Mouse (Mus musculus) forebrain, postnatal 0 days (tissue): ENCODE results near the gene H2-Q4. TPM values are rescaled to one million over a fixed set of nuclear protein-coding genes. Genes with fewer than 3 reads are reported as not detected.
A peak's percentile ranks its signal among the peaks of the same experiment; 100 is the strongest.
"Not testable (repeated sequence)": the region's sequence is repeated elsewhere in the genome, so short reads cannot be mapped to it uniquely, and the experiment has no call there.

Experiments
- ATAC-seq: fragments of 200-750 bp; cut with Nextera tagmentation; 2 replicates; pipeline ENCODE4 v1.8.0; 2017; ENCODE audit warnings: mild to moderate bottlenecking, moderate library complexity
- DNase-seq: peaks from one replicate; pipeline ENCODE4 v3.0.0-alpha.2; 2015
- H3K27ac ChIP-seq: fragments of 300-500 bp; sonication (generic); 2 replicates; pipeline ENCODE4 v1.5.1; 2014; ENCODE audit warnings: low read depth, mild to moderate bottlenecking, antibody characterized with exemption, low read length, moderate library complexity, mixed read lengths
- H3K27me3 ChIP-seq: fragments of 300-500 bp; sonication (generic); 2 replicates; pipeline ENCODE4 v1.6.1; 2014; ENCODE audit warnings: mild to moderate bottlenecking, low read length, mixed read lengths; ENCODE audit not compliant: insufficient read depth
- H3K36me3 ChIP-seq: fragments of 300-500 bp; sonication (generic); 2 replicates; pipeline ENCODE4 v1.6.1; 2014; ENCODE audit warnings: mild to moderate bottlenecking, moderate library complexity; ENCODE audit not compliant: insufficient read depth
- H3K4me1 ChIP-seq: fragments of 300-500 bp; sonication (generic); 2 replicates; pipeline ENCODE4 v1.6.1; 2014; ENCODE audit warnings: antibody characterized with exemption; ENCODE audit not compliant: insufficient read depth
- H3K4me2 ChIP-seq: fragments of 300-500 bp; sonication (generic); 2 replicates; pipeline ENCODE4 v1.6.1; 2014; ENCODE audit warnings: low read depth, mild to moderate bottlenecking, moderate library complexity
- H3K4me3 ChIP-seq: fragments of 300-500 bp; sonication (generic); 2 replicates; pipeline ENCODE4 v1.5.1; 2014; ENCODE audit warnings: low read depth, low read length, mixed read lengths
- H3K9ac ChIP-seq: fragments of 300-500 bp; sonication (generic); 2 replicates; pipeline ENCODE4 v1.6.1; 2014; ENCODE audit warnings: mild to moderate bottlenecking
- H3K9me3 ChIP-seq: fragments of 300-500 bp; sonication (generic); 2 replicates; pipeline ENCODE4 v1.6.1; 2016; ENCODE audit warnings: low read length
- CTCF ChIP-seq: sonication (generic); IDR thresholded peaks from 2 replicates; pipeline ENCODE4 v1.5.1; 2016; ENCODE audit warnings: antibody characterized with exemption, control low read depth, low read depth
- WGBS: fragments of 180-500 bp; shearing (Covaris S2); extraction: QIAGEN DNeasy Blood & Tissue Kit; methylation state at CpG from one replicate; pipeline ENCODE4 v1.1.7; 2014; 5-methylcytosine and 5-hydroxymethylcytosine counted together
- polyA plus RNA-seq: library from polyadenylated mRNA; unstranded; fragments of >200 nt; fragmentation: Nextera tagmentation; extraction: Ambion mirVana; gene quantifications from 2 replicates; pipeline ENCODE4 v1.2.1, GENCODE M21; 2015
- total RNA-seq: library from RNA; depleted of rRNA; stranded (reverse); fragments of >200 nt; gene quantifications from 2 replicates; pipeline ENCODE4 v1.2.3, GENCODE M21; 2014

H2-Q4 gene
- total and polyA plus RNA-seq, 2 experiments from 2014 or later, result 1.3 to 5.1 TPM

GRCm38 (mm10) chr17:35354071-35354470 is 25.3 kb upstream of the H2-Q4 start:
- TF ChIP-seq CTCF, result no peak
- no peak for ATAC-seq

GRCm38 (mm10) chr17:35357086-35357485 is 22.3 kb upstream of the H2-Q4 start:
- Histone ChIP-seq H3K4me3 (no peak overlapping the region), H3K4me2 (no peak overlapping the region), H3K9me3 (no peaks in the 10 kb centered on the region), H3K36me3 (no peaks in the 10 kb centered on the region), H3K4me1 (no peaks in the 10 kb centered on the region), H3K9ac (no peak overlapping the region), H3K27me3 (peaks cover 12% of the 10 kb centered on the region; the same call in 1 of the 2 replicates), H3K27ac (no peak overlapping the region)
- no peak for TF ChIP-seq CTCF
- 53% methylated on average over 1 of the region's 1 CpGs for WGBS
- no peak for DNase-seq
- no peak for ATAC-seq

More at GRCm38 (mm10) chr17:35354071-35354470, 25.3 kb upstream of the H2-Q4 start:
- no peak overlapping the region for H3K9ac ChIP-seq
- H3K4me2 ChIP-seq, result no peak overlapping the region
- 68% methylated on average over 2 of the region's 2 CpGs for WGBS
- no peaks in the 10 kb centered on the region for H3K4me1 ChIP-seq
- H3K27ac ChIP-seq, result no peak overlapping the region
- no peaks in the 10 kb centered on the region for H3K36me3 ChIP-seq
- DNase-seq, result no peak
- 0 out of 2 replicates have a peak, but pooled peaks cover 5% of the 10 kb centered on the region for H3K27me3 ChIP-seq
- H3K4me3 ChIP-seq, result no peak overlapping the region
- no peaks in the 10 kb centered on the region for H3K9me3 ChIP-seq

- ATAC-seq (no peak), DNase-seq (no peak)
- Histone ChIP-seq H3K36me3 (no peaks in the 10 kb centered on the region), H3K4me2 (peak overlapping the region; percentile 57), H3K27ac (no peak overlapping the region), H3K4me3 (peak overlapping the region; percentile 24), H3K27me3 (peaks cover 12% of the 10 kb centered on the region; the same call in 1 of the 2 replicates), H3K4me1 (no peaks in the 10 kb centered on the region), H3K9me3 (no peaks in the 10 kb centered on the region), H3K9ac (peak overlapping the region; percentile 18; the same call in 1 of the 2 replicates)
- WGBS, result 9% methylated on average over 37 of the region's 38 CpGs
- no peak for TF ChIP-seq CTCF
Observed at GRCm38 (mm10) chr17:35358763-35359469, 20.5 kb upstream of the H2-Q4 start.

- Histone ChIP-seq H3K27me3 (peaks cover 12% of the 10 kb centered on the region; the same call in 1 of the 2 replicates), H3K4me1 (no peaks in the 10 kb centered on the region), H3K9me3 (no peaks in the 10 kb centered on the region), H3K9ac (peak overlapping the region; percentile 18; the same call in 1 of the 2 replicates), H3K4me2 (peak overlapping the region; percentile 57), H3K36me3 (no peaks in the 10 kb centered on the region), H3K27ac (no peak overlapping the region), H3K4me3 (peak overlapping the region; percentile 24)
- TF ChIP-seq CTCF, result no peak
- 22% methylated on average over 21 of the region's 21 CpGs for WGBS
- no peak for DNase-seq
- ATAC-seq, result no peak
Observed at GRCm38 (mm10) chr17:35359470-35359862, 20.0 kb upstream of the H2-Q4 start.

GRCm38 (mm10) chr17:35379729-35380451 is 473 bp downstream of the H2-Q4 start:
- ATAC-seq, result peak; percentile 29
- DNase-seq, result peak; percentile 6
- peak overlapping the region; percentile 41 for H3K4me3 ChIP-seq
- peak overlapping the region; percentile 87 for H3K4me2 ChIP-seq
- no peaks in the 10 kb centered on the region for H3K27me3 ChIP-seq
- WGBS, result 1% methylated on average over 69 of the region's 70 CpGs
- H3K27ac ChIP-seq, result no peak overlapping the region
- peak overlapping the region; percentile 40 for H3K9ac ChIP-seq
- H3K9me3 ChIP-seq, result no peaks in the 10 kb centered on the region
- TF ChIP-seq CTCF, result no peak
- H3K36me3 ChIP-seq, result no peaks in the 10 kb centered on the region
- H3K4me1 ChIP-seq, result no peaks in the 10 kb centered on the region

- DNase-seq, result peak; percentile 26
- 3% methylated on average over 7 of the region's 7 CpGs for WGBS
Observed at GRCm38 (mm10) chr17:35389796-35390195, 10.4 kb downstream of the H2-Q4 start.

GRCm38 (mm10) chr17:35392671-35393070 is 13.3 kb downstream of the H2-Q4 start:
- not testable (repeated sequence) for H3K4me2 ChIP-seq, H3K27me3 ChIP-seq, H3K4me3 ChIP-seq, H3K27ac ChIP-seq, ATAC-seq, DNase-seq, H3K9ac ChIP-seq, H3K4me1 ChIP-seq, H3K9me3 ChIP-seq, H3K36me3 ChIP-seq
- 76% methylated on average over 2 of the region's 2 CpGs for WGBS

More at GRCm38 (mm10) chr17:35389796-35390195, 10.4 kb downstream of the H2-Q4 start:
- not testable (repeated sequence) for ATAC-seq, H3K27ac ChIP-seq, H3K36me3 ChIP-seq, H3K4me1 ChIP-seq, H3K9ac ChIP-seq, H3K4me2 ChIP-seq, H3K9me3 ChIP-seq, H3K27me3 ChIP-seq, H3K4me3 ChIP-seq
- TF ChIP-seq CTCF, result peak; percentile 57

GRCm38 (mm10) chr17:35393864-35394800 is 14.7 kb downstream of the H2-Q4 start:
- H3K27me3 ChIP-seq, H3K4me1 ChIP-seq, H3K36me3 ChIP-seq, H3K27ac ChIP-seq, H3K9ac ChIP-seq, H3K9me3 ChIP-seq, DNase-seq: not testable (repeated sequence)
- H3K4me3 ChIP-seq, result 0 out of 2 replicates have a peak overlapping the region, but pooled peaks have one; percentile 12
- 2% methylated on average over 51 of the region's 75 CpGs for WGBS
- ATAC-seq, result peak; percentile 67; the same call in 1 of the 2 replicates
- H3K4me2 ChIP-seq, result peak overlapping the region; percentile 37

- 96% methylated on average over 2 of the region's 2 CpGs for WGBS
Observed at GRCm38 (mm10) chr17:35396956-35397355, 17.5 kb downstream of the H2-Q4 start.

More at GRCm38 (mm10) chr17:35396956-35397355, 17.5 kb downstream of the H2-Q4 start:
- H3K4me1 ChIP-seq, H3K27me3 ChIP-seq, H3K36me3 ChIP-seq, ATAC-seq, H3K4me3 ChIP-seq, H3K27ac ChIP-seq, H3K4me2 ChIP-seq, H3K9ac ChIP-seq, DNase-seq, H3K9me3 ChIP-seq: not testable (repeated sequence)
